Mouse (Mus musculus): Measurements from ENCODE around the gene Unc13d. TPM values are rescaled to one million over a fixed set of nuclear protein-coding genes. Genes with fewer than 3 reads are reported as not detected.

Unc13d gene
- total and polyA plus RNA-seq, 2 experiments from 2014 or later = 0.42 to 2.7 TPM

DNA sequence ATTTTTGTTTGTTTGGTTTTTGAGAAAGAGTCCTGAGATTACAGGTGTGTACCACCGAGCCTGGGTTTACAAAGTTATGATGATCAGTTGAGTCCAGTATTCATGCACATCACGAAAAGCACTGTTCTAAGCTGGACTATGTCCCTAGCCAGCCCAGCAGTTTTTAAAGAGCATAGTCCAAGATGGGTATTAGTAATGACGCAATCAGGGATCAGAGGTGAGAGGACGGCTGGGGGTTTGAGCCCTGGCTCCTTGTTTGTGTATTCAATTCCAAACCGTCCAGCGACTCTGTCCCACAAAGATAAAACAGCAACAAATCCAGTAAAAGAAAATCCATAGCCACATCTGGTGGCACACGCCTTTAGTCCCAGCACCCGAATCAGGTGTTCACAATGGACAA is 10.4 kb upstream of the Unc13d start:
- DNase-seq (ENCODE audit: low spot score) = no peak
- WGBS = 80% methylated on average over 8 of the region's 8 CpGs
- no peak for TF ChIP-seq EP300 (IDR thresholded peaks at IDR 0.05; ENCODE audit: low read depth)
- Histone ChIP-seq H3K9me3 (replicated peaks; ENCODE audit: control insufficient read depth, low read length) (no peaks in the 10 kb centered on the region), H3K36me3 (replicated peaks; ENCODE audit: control insufficient read depth, insufficient read depth, low read length) (peaks cover 10% of the 10 kb centered on the region), H3K4me2 (ENCODE audit: low read depth, low read length) (no peak overlapping the region), H3K27me3 (ENCODE audit: control insufficient read depth, insufficient read depth, low read length) (no peaks in the 10 kb centered on the region), H3K9ac (replicated peaks; ENCODE audit: low read depth, low read length) (no peak overlapping the region), H3K4me3 (ENCODE audit: low read depth, low read length) (no peak overlapping the region), H3K4me1 (ENCODE audit: control insufficient read depth, insufficient read depth) (peaks cover 15% of the 10 kb centered on the region; the same call in 1 of the 2 replicates), H3K27ac (ENCODE audit: low read depth) (peak overlapping the region; percentile 88; the same call in 1 of the 2 replicates)
- no peak for ATAC-seq (ENCODE audit: insufficient read depth, low read depth)

DNA sequence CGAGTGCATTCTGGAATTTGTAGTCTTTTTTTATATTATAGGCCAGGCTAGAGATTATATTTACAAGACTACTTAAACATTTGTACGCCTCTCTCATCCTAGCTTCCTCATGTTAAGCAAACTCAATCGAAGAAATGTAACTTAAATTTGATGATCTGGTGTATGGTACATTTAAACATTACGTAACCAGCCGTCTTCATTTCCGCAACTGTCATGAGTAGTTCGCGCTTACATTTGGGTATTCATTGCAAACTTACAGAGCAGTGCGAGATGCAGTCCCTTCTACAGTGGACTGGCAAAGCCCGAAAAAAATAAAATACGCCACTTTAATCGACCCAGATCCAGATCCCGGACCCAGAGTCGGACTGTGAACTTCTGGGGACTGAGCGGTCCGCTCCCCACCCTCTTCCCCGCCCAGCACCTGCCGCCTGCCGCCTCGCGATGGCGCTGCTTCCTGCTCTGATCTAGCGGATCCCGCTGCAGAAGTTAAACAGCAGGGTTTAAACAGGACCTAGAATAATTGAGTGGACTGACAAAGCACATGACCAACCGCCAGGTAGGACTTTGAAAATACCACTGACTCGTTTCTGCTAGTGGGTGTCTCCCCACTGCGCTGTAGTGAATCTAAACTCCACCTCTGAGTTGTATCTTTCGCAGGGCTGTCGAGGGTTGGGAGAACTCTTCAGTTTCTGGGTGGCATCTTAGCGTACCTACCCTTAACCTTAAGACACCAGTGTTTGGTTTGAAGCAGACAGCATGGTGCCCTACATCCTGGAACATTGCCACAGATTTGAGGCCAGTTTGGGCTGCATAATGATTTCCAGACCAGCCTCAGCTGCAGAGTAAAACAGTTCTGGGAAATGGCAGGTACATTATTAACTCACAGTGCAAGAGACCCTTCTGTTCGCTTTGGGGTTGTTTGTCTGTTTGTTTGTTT is 9.7 kb upstream of the Unc13d start:
- DNase-seq (ENCODE audit: low spot score) (peak; percentile 91), ATAC-seq (ENCODE audit: insufficient read depth, low read depth) (peak; percentile 80)
- 3% methylated on average over 31 of the region's 31 CpGs for WGBS
- H3K36me3 ChIP-seq (replicated peaks; ENCODE audit: control insufficient read depth, insufficient read depth, low read length) = peaks cover 15% of the 10 kb centered on the region
- no peaks in the 10 kb centered on the region for H3K9me3 ChIP-seq (replicated peaks; ENCODE audit: control insufficient read depth, low read length)
- H3K4me2 ChIP-seq (ENCODE audit: low read depth, low read length) = peak overlapping the region; percentile 68
- H3K4me1 ChIP-seq (ENCODE audit: control insufficient read depth, insufficient read depth) = peaks cover 15% of the 10 kb centered on the region; the same call in 1 of the 2 replicates
- TF ChIP-seq CTCF (IDR thresholded peaks at IDR 0.05; ENCODE audit: low read depth) = peak; percentile 89
- no peak for TF ChIP-seq EP300 (IDR thresholded peaks at IDR 0.05; ENCODE audit: low read depth)
- peak overlapping the region; percentile 37; the same call in 1 of the 2 replicates for H3K9ac ChIP-seq (replicated peaks; ENCODE audit: low read depth, low read length)
- H3K27me3 ChIP-seq (ENCODE audit: control insufficient read depth, insufficient read depth, low read length) = no peaks in the 10 kb centered on the region
- H3K27ac ChIP-seq (ENCODE audit: low read depth) = peak overlapping the region; percentile 88
- H3K4me3 ChIP-seq (ENCODE audit: low read depth, low read length) = peak overlapping the region; percentile 59

DNA sequence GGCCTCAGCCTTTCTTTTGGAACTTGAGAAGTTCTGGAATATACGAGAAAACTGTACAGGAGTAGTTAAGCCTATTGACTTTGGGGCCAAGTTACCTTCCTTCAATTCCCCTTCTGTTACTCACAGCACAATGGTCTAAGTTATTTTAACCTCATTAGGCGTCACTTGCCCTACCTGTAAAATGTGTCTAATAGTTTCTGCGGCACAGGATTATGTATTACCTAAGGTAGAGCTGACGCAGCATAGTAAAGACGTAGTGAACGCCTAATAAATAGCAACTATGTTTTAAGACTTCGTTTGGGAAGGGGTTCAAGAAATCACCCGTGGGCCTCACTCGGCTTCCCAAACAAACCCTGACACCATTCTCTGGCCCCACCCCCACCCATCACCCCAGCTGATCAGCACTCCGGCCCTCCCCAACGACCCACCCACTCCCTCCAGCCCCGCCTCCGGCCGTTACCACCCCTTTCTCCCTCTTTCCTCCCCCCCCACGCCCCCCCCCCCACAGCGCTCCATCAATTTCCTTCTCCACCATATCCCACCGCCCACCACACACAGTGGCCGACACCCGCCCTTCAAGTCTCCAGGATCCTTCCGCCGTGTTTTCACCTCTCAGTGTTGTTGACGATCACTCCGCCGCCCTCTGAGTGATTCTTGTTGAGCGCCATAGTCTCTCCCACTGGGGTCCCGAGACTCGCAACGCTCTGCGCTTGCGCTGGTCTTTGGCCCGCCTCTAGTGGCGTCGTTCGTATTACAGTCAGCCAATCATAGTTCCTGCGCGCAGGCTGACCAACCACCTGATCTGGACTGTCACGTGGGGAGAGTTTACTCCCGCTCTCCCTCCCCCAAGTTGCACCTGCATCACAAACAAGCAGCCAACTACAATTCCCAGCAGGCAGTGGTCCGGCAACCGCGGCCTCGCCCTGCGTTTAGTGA is 8.8 kb upstream of the Unc13d start, which contains the start of gene Wbp2:
TSS of gene Wbp2 (minus strand) at position 738 of the 936 bp plus-strand sequence.
- ATAC-seq (ENCODE audit: insufficient read depth, low read depth) (peak; percentile 94), DNase-seq (ENCODE audit: low spot score) (peak; percentile 100)
- Histone ChIP-seq H3K9me3 (replicated peaks; ENCODE audit: control insufficient read depth, low read length) (no peaks in the 10 kb centered on the region), H3K27me3 (ENCODE audit: control insufficient read depth, insufficient read depth, low read length) (no peaks in the 10 kb centered on the region), H3K4me1 (ENCODE audit: control insufficient read depth, insufficient read depth) (peaks cover 15% of the 10 kb centered on the region; the same call in 1 of the 2 replicates), H3K4me3 (ENCODE audit: low read depth, low read length) (peak within 1 kb of the TSS; percentile 59), H3K9ac (replicated peaks; ENCODE audit: low read depth, low read length) (peak within 1 kb of the TSS; percentile 37), H3K4me2 (ENCODE audit: low read depth, low read length) (peak within 1 kb of the TSS; percentile 68), H3K36me3 (replicated peaks; ENCODE audit: control insufficient read depth, insufficient read depth, low read length) (peaks cover 25% of the 10 kb centered on the region), H3K27ac (ENCODE audit: low read depth) (peak within 1 kb of the TSS; percentile 88)
- TF ChIP-seq EP300 (IDR thresholded peaks at IDR 0.05; ENCODE audit: low read depth) (peak; percentile 81), CTCF (IDR thresholded peaks at IDR 0.05; ENCODE audit: low read depth) (peak; percentile 25)
- 4% methylated on average over 39 of the region's 43 CpGs for WGBS

DNA sequence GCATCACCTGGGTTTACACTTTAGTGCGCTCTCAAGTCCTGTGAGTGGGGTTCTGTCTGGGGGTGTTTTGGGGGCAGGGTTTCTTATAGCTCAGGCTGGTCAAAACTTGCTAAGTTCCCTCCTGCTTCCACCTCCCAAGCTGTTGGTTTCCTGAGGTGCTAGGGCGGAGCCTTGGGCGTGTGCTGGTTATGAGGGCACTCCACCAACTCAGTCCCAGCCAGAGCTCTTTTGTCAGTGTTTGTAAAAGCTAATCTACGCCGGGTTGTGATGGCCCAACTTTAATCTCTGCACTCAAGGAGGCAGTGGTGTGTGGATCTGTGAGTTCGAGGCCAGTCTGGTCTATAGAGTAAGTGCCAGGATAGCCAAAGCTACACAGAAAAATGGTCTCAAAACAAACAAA is 6.4 kb upstream of the Unc13d start:
- no peaks in the 10 kb centered on the region for H3K9me3 ChIP-seq (replicated peaks; ENCODE audit: control insufficient read depth, low read length)
- 83% methylated on average over 6 of the region's 6 CpGs for WGBS
- ATAC-seq (ENCODE audit: insufficient read depth, low read depth) = no peak
- H3K27me3 ChIP-seq (ENCODE audit: control insufficient read depth, insufficient read depth, low read length) = no peaks in the 10 kb centered on the region
- TF ChIP-seq CTCF (IDR thresholded peaks at IDR 0.05; ENCODE audit: low read depth) (no peak), EP300 (IDR thresholded peaks at IDR 0.05; ENCODE audit: low read depth) (no peak)
- H3K9ac ChIP-seq (replicated peaks; ENCODE audit: low read depth, low read length) = no peak overlapping the region
- H3K4me3 ChIP-seq (ENCODE audit: low read depth, low read length) = no peak overlapping the region
- peaks cover 48% of the 10 kb centered on the region for H3K36me3 ChIP-seq (replicated peaks; ENCODE audit: control insufficient read depth, insufficient read depth, low read length)
- H3K27ac ChIP-seq (ENCODE audit: low read depth) = no peak overlapping the region
- DNase-seq (ENCODE audit: low spot score) = no peak
- no peak overlapping the region for H3K4me2 ChIP-seq (ENCODE audit: low read depth, low read length)
- H3K4me1 ChIP-seq (ENCODE audit: control insufficient read depth, insufficient read depth) = peaks cover 15% of the 10 kb centered on the region; the same call in 1 of the 2 replicates

DNA sequence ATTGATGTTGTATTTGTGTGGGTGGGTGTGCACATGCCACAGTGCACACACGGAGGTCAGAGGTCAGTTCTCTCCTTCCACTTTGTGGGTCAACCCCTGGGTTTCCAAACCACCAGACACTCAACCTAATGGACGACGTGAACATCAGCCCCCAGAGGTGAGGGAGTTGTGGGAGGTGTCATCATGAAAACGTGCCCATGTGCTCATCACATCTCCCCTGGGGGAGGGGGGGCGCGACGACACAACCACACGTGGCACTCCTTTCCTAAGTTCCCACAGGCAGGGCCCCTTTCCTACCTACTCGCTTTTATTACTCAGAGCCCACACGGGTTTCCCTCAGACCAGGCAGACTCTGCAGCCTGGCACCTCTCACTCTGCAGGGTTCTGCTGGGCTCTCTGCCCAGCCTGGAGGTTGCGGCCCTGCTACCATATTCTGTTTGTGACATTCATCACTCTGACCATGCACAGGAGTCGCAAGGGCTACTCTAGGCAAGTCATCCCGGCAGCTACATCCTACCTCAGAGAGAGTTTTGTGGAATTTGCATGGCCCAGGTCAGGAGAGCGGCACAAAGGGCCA is 5.4 kb upstream of the Unc13d start:
- TF ChIP-seq CTCF (IDR thresholded peaks at IDR 0.05; ENCODE audit: low read depth) = no peak
- no peak for TF ChIP-seq EP300 (IDR thresholded peaks at IDR 0.05; ENCODE audit: low read depth)
- H3K27ac ChIP-seq (ENCODE audit: low read depth) = no peak overlapping the region
- 83% methylated on average over 14 of the region's 14 CpGs for WGBS
- H3K27me3 ChIP-seq (ENCODE audit: control insufficient read depth, insufficient read depth, low read length) = no peaks in the 10 kb centered on the region
- H3K36me3 ChIP-seq (replicated peaks; ENCODE audit: control insufficient read depth, insufficient read depth, low read length) = peaks cover 54% of the 10 kb centered on the region
- no peak overlapping the region for H3K4me2 ChIP-seq (ENCODE audit: low read depth, low read length)
- H3K4me3 ChIP-seq (ENCODE audit: low read depth, low read length) = no peak overlapping the region
- DNase-seq (ENCODE audit: low spot score) (no peak), ATAC-seq (ENCODE audit: insufficient read depth, low read depth) (no peak)
- H3K9ac ChIP-seq (replicated peaks; ENCODE audit: low read depth, low read length) = no peak overlapping the region
- peaks cover 15% of the 10 kb centered on the region; the same call in 1 of the 2 replicates for H3K4me1 ChIP-seq (ENCODE audit: control insufficient read depth, insufficient read depth)
- no peaks in the 10 kb centered on the region for H3K9me3 ChIP-seq (replicated peaks; ENCODE audit: control insufficient read depth, low read length)

Measured in heart, postnatal 0 days (tissue).